Mouse (Mus musculus): ENCODE measurements around the gene Tle3. TPM values are rescaled to one million over a fixed set of nuclear protein-coding genes. Genes with fewer than 3 reads are reported as not detected.
A peak's percentile ranks its signal among the peaks of the same experiment; 100 is the strongest.

Gene Tle3
- total RNA-seq, 2 experiments from 2014 or later: 57.6 to 67.1 TPM

DNA sequence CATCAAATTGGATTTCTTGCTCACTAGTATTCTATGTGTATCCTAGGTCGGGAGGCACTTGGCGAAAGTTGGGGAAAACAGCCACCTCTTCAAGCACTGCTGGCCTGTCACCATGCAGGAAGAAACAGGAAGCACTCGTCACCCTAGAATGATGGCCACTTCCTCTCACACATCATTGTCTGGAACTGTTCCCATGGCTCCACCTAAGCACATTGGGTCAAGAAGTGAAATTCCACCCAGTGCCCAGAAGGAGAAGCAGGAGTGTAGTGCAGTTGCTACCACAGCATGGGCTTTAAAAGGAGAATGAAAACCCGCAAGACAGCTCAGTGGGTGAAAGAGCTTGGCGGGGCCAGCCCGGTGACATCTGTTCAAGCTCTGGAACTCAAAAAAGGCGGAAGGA lies 22.5 kb upstream of the Tle3 start:
- intact Hi-C loops (cut with DNase I): no loop called here
- no peak for DNase-seq (ENCODE audit: low spot score in 2 of 2)

GRCm38 (mm10) chr9:61351164-61351563 lies 21.0 kb upstream of the Tle3 start:
- no peak for DNase-seq (ENCODE audit: low spot score in 2 of 2)
- intact Hi-C loops (cut with DNase I): no loop called here

GRCm38 (mm10) chr9:61358933-61359332 lies 13.2 kb upstream of the Tle3 start:
- DNase-seq (ENCODE audit: low spot score in 2 of 2): no peak
- intact Hi-C loops (cut with DNase I): no loop called here

DNA sequence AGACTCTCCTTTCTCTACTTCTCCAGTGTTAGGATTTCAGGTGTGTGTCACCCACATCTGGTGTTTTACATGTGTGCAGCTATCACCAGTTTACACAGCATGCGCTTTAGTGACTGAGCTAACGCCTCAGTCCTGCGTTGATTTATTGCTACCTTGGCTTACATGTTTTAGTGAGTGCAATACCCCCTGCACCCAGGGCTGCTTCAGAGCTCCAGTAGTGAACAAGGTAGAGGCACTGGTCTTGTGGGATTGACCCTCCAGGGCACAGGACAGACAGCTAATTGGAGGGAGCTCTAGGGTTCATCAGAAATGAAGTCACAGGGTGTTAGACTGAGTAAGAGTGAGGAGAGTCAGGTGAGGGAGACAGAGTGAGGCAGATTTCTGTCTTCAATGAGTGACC lies 12.4 kb upstream of the Tle3 start:
- no peak for DNase-seq (ENCODE audit: low spot score in 2 of 2)
- intact Hi-C loops (cut with DNase I): no loop called here

DNA sequence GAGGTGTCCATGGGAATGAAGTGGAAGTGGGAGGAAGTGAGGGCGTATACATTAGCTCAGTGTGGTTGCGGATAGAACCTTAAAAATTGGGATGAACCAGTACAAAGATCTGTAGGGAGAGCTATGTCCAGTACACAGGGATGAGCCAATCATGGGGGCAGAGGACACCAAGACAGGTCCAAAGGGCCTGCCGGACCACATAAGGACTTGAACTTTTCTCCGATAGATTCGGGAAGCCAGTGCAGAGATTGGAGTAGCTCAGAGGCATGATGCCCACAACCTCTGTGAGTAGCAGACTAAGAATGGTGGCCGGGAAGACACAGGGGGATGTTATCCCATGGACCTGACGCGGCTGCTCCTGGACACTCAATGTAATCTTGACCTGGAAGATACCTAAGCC lies 12.0 kb upstream of the Tle3 start:
- intact Hi-C loops (cut with DNase I): no loop called here
- no peak for DNase-seq (ENCODE audit: low spot score in 2 of 2)

GRCm38 (mm10) chr9:61360727-61361631 lies 11.2 kb upstream of the Tle3 start:
- DNase-seq (ENCODE audit: low spot score in 2 of 2): no peak
- intact Hi-C loops (cut with DNase I): no loop called here

- no peak for DNase-seq (ENCODE audit: low spot score in 2 of 2)
- intact Hi-C loops (cut with DNase I): no loop called here
Observed at GRCm38 (mm10) chr9:61363194-61363593, 9.0 kb upstream of the Tle3 start.

DNA sequence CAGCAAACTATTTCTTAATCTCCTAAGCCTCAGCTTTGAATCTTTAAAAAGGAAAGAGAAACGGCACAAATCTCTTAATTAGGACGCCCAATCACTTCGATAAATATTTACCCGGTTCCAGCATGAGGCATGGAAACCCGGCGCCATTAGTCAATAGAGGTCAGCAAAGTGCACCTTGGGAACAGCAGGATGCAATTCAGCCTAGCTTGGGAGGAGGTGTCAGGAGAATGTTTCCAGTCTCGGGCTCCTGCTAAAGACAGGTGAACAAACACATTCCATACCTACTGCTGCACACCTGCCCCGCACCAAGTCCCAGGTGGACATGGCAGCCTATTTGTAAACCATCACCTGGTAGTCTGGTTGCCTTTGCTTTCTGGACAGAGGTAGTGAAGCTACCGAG lies 6.1 kb upstream of the Tle3 start:
- no peak for DNase-seq (ENCODE audit: low spot score in 2 of 2)
- intact Hi-C loops (cut with DNase I): no loop called here

GRCm38 (mm10) chr9:61367156-61367555 lies 5.0 kb upstream of the Tle3 start:
- DNase-seq (ENCODE audit: low spot score in 2 of 2): no peak
- intact Hi-C loops (cut with DNase I): no loop called here

GRCm38 (mm10) chr9:61367857-61368566 lies 4.2 kb upstream of the Tle3 start:
- no peak for DNase-seq (ENCODE audit: low spot score in 2 of 2)
- intact Hi-C loops (cut with DNase I): no loop called here

DNA sequence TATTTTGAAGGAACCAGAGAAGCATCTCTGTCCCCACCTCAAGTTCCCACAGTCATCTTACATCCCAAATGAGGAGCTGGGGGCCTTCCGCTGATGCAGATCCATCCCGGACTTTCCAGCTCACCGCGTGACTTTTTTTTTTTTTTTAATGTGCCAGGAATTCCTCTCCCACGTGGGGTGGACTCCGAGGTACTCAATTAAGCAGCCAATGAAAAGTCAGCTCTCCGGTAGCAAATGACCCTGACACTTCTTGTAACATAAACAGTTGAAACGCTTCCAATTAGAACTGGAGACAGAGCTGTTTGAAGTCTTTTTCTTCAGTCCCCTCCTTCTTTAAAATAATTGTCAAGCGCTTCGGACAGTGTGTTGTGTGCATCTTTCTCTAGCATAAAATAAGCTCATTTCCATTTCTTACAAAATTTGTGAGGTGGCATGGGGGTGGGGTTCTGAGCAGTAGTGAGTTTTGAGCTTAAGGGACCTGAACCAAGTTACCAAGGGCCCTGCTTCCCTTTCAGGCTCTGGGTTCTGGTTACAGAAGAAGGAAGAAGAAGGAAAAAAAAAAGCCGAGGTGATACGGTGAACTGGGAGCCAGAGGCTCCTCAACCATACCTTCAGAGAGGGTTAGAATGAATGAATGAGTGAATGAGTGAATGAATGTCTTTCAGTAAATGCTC lies 3.5 kb upstream of the Tle3 start:
- intact Hi-C loops (cut with DNase I): no loop called here
- no peak for DNase-seq (ENCODE audit: low spot score in 2 of 2)

DNA sequence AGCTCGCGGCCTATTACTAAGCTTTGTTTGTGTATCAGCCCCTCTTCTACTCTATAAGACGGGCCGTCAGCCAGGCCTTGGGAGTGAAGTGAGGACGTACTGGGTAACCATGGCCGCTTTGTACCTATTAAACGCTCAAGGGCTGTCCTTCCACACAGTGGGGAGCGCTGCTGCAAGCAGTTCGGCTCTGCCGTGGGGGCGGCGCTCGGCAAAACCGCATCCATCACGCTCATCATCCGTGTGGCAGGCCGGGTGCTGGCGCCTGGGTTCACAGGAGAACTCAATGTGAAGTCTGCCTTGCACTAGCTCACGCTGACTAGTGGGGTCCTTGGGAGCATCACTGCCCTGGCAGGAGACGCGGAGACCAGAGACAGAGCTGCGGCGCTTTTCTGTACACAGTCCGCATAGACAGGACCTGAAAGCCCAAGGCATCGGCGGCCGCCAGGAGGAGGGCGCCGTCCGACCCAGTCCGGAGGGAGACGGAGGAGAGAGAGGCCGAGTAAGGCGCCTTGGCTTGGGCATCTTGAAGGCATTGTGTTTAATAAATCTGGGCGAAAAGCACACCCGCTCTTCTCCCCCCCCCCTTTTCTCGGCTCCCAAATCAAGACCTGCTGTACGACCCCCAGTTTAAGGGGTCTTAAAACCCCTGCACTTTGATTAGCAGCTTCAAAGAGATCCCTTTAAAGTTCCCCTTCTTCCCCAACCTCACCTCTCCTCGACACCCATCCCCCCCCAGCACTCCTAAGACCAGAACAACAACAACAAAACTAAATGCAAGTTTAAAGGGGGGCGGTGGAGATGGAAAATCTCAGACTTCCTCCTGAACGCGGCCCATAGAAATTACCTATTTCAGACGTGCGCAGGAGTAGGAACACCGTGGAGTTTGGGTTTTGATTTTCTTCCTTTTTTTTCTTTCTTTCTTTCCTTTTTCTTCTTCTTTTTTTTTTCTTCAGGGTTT lies 2.6 kb upstream of the Tle3 start:
- peak in 1 of 2 experiments; percentile 45 for DNase-seq (ENCODE audit: low spot score in 2 of 2)

GRCm38 (mm10) chr9:61370454-61370888 lies 1.7 kb upstream of the Tle3 start:
- DNase-seq (ENCODE audit: low spot score in 2 of 2): peak; percentile 99

More for the DNA sequence above, 2.6 kb upstream of the Tle3 start:
- intact Hi-C loops (cut with DNase I): loop anchor here (1.0 to 10.0 kb wide), 9 partner anchors 91 to 528 kb away; no protein-coding TSS in a partner anchor

GRCm38 (mm10) chr9:61370889-61371754 lies 1.0 kb upstream of the Tle3 start:
- peak; percentile 64 to 65 for DNase-seq (ENCODE audit: low spot score in 2 of 2)
- intact Hi-C loops (cut with DNase I): loop anchor here (1.0 to 10.0 kb wide), 9 partner anchors 93 to 526 kb away; no protein-coding TSS in a partner anchor

More at GRCm38 (mm10) chr9:61370454-61370888, 1.7 kb upstream of the Tle3 start:
- intact Hi-C loops (cut with DNase I): loop anchor here (1.0 to 10.0 kb wide), 9 partner anchors 92 to 527 kb away; no protein-coding TSS in a partner anchor

DNA sequence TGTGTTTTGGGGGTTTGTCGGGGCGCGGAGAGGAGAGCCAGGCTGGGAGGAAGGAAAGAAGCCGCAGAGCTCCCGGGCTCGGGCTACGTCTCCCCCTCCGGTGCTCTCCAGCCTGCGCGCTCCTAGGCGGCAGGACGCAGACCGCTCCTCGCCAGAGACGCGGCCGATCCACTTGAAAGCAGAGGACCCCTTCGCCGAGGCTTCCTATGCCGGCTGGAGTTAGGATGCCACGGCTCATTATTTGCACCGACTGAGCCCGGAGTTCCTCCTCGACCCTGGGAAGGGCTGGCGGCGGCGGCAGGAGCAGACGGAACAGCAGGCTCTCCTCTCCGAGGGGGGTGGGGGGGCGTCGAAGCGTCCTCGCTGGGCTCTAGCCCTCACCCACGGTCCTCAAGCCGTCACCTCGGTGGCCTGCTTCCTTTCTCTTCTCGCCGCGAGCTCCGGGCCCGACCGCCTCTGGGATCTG lies 377 bp downstream of the Tle3 start:
- no peak for DNase-seq (ENCODE audit: low spot score in 2 of 2)
- intact Hi-C loops (cut with DNase I): loop anchor here (1.0 to 10.0 kb wide), 11 partner anchors 28 to 525 kb away; no protein-coding TSS in a partner anchor

DNA sequence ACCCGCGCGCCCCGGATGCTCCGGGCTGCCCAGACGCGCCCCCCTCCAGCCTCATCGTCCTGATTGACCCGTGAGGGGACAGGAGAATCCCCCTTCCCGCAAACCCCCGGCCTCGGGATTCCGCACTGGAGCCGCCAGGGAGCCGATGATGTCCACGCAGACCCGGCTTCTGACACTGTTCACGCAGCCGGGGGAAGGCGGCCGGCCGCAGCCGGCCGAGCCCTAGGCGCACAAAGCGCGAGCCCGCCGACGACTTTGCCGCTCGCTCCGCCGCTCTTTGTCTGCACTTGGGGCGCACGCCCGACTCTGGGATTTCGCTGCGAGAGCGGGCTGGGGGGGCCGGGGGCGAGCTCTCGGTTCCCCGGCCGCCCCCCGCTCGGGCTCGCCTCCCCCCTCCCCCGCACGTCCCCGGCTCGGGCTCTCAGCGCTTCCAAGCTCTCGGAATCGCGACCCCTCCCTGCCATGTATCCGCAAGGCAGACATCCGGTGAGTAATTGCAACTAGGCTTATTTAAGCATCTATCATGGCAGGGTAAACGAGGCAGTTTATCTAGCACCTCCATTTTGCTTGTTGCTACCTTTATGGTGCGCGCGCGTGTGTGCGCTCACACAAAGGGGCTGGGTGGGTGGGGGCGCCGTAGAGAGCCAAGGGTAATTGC lies 939 bp downstream of the Tle3 start:
- peak; percentile 45 to 54 for DNase-seq (ENCODE audit: low spot score in 2 of 2)
- intact Hi-C loops (cut with DNase I): loop anchor here (1.0 to 10.0 kb wide), 11 partner anchors 28 to 524 kb away; no protein-coding TSS in a partner anchor

DNA sequence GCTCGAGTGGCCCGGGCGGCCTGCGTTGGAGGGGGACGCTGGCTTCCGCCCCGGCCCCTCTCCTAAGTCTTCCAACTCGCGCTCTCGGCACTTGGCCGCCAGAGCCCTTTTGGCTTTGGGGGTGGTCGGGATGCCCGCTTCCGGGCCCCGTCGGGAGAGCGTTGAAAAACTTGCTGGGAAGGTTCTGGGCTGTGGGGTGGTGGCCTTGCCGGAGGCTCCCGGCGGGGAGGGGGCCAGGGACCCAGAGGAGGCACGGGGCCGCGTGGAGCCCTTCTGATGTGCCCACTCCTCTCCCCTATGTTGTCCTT lies 1.4 kb downstream of the Tle3 start:
- DNase-seq (ENCODE audit: low spot score in 2 of 2): peak in 1 of 2 experiments; percentile 50
- intact Hi-C loops (cut with DNase I): loop anchor here (2.0 to 10.0 kb wide), 10 partner anchors 27 to 524 kb away; no protein-coding TSS in a partner anchor

All from left cerebral cortex, postnatal 36 days (tissue).